Mouse (Mus musculus) CD4-positive, CD25-positive, alpha-beta regulatory T cell, adult 9 weeks (primary cell): ENCODE results near the gene Xndc1. TPM values are rescaled to one million over a fixed set of nuclear protein-coding genes. Genes with fewer than 3 reads are reported as not detected.

Source experiments
- polyA plus RNA-seq: library from polyadenylated mRNA; unstranded; fragments of 100-300 nt; shearing (Covaris generic); gene quantifications from one replicate; pipeline ENCODE4 v1.2.1, GENCODE M21; 2017

Gene Xndc1
- 29.3 TPM for polyA plus RNA-seq

DNA sequence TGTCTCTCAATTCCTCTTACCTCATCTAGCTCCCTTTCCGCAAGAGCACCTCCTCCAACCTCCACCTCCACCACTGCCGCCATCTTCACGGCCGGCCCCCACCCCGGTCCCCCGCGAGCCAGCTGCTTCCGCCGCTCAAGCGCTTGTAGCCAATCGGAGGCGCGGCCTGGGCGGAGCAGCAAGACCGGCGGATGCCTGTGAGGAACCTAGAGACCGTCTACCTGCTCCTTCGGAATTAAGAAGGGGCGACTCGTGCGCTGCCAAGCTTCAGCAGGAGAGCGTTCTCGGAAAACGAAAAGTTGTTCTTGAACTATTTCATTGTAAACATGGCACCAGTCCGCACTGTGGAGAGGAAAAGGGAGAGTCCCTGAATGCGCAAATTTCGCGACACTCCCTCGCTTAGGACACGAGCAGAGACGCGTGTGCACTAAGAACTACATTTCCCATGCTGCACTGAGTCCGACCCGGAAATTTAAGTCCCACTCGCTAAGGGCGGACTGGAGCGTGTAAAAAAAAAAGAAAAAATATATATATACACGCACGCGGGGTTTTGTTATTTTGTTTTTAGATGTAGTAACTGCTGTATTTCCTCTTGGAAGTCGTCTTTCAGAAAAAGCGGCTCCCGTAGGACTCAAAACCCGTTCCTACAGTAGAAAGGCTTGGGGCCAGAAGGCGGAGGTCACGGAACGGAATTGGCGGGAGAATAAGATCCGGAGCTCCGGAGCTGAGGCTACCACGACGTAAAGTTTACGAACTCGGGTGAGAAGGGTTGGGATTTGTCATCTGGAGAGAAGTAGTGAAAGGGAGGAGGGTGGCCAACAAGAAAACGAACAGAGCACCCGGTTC lies at the start of gene Xndc1, which contains the start of the genes Rnf121 and Xntrpc:
Gene Xndc1, plus strand, starts transcription at position 466 of the 846 bp plus-strand sequence.
Gene Rnf121, minus strand, starts transcription at position 424 of the 846 bp plus-strand sequence.
Gene Xntrpc, plus strand, starts transcription at position 668 of the 846 bp plus-strand sequence.

DNA sequence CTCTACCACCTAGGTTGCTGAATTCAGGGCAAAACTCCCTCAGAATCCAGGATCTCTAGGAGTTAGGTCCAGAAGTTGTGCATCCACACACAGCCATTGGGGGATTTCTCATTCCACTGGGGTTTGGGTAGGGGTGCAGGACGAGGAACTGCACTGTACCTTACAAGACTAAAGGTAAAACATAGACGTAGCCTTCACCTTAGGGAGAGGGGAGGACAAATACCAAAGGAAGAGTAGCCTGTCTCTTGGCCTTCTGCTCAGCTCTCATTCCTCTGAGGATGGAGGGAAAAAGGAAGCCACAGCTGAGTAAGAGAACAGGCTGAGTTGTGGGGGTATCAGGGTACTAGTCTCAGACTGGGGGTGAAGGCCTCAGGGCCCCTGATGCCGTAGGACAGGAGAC lies 46.7 kb upstream of the Xndc1 start, which contains the start of gene Il18bp:
Gene Il18bp, minus strand, starts transcription at position 101 of the 400 bp plus-strand sequence.

DNA sequence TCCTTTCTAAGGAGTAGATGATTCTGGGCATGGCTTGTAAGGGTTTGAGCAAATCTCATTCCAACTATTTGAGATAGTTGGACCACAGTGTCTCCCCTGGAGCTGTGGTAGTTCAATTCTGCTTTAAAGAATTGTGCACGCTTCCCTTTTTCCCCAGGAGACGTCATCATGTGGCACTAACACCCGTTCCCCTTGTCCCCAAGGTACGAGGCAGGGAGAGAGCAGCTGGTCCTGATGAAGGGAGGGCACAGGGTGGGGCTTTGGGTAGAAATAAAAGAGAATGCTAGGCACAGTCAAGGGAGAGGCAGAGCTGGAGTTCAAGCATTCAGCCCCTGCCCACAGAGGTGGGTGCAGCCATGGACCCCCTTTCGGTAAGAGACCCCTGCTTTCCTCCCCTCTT lies 17.5 kb downstream of the Xndc1 start, which contains the start of gene Trpc2:
Gene Trpc2, plus strand, starts transcription at position 301 of the 400 bp plus-strand sequence.

DNA sequence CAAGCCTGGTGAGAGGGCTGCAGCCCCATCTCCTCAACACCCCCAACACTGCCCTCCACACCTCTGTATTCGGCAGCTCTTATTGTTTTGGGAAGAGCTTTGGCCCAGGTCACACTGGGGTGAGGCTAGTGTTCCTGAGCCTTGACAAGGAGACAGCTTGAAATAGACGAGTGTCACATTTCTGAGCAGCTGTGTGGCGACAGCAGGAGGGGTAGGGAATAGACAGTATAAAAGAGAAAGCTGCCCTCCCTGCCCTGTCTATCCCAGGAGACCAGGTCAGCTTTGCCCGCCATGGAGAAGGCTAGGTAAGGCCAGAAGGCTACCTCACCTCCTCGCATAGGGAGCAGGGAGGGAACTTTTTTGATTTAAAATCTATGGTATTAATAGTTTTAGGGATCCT lies 36.2 kb downstream of the Xndc1 start, which contains the start of gene Art1:
Gene Art1, plus strand, starts transcription at position 257 of the 400 bp plus-strand sequence.

DNA sequence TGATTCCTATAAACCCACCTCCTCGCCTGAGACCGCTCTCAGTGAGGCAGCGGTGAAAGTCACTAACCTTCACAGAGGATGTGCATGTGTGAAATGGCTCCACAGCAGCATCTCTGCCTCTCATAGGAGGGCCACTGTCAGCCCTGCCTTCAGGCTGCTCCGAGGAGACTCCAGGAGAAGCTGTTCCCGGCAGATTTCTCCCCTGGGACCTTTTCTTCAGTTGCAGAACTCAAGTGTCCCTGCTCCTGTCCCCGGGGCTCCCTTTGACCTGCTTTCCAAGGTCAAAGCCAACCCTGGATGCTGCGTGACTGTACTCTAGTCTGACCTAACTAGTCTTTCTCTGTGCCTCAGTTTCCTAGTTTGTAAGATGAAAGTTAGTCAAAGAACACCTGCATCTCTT lies 43.9 kb downstream of the Xndc1 start, which contains the start of gene Art5:
Gene Art5, minus strand, starts transcription at position 319 of the 400 bp plus-strand sequence.

DNA sequence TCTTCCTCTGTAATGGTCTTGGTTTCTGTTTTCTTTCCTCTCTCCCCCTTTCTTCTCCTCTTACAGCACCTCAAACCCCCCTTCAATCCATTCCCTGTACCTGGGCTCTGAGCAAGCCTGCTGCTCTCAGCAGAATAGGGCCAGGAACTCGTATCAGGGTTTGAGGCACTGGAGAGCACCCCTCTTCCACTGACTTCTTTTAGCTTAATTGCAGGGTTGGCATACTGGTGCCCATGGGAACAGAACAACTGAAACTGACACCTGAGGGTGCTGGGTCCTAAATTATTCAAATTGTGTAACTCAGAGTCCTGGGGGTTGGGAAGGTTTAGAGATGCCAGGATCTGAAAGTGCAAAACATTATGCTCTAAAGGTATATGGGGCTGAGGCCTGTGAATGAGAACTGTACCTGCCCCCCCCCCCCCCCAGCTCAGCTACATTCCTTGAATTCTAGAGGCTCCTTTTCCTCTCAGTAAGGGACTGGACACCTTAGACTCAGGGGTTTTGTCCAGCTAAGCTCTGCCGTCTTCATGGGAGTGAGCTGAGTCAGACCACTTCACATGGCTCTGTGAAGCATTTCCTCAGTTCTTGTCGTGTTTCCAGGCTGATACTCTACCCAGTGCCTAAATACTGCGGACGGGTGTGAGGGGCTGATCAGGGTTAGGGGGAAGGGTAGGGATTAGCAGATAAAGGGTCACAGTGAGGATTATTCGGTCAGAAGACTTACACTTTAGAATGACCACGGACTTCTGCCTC lies 51.4 kb downstream of the Xndc1 start, which contains the start of gene Chrna10:
Gene Chrna10, minus strand, starts transcription at position 250 of the 753 bp plus-strand sequence.

Other genes starting within 250 kb of the Xndc1 start
- gene Phox2a, start 247.2 kb upstream of the Xndc1 start, polyA plus RNA-seq = not detected
- gene Inppl1, start 227.3 kb upstream of the Xndc1 start, polyA plus RNA-seq = 5.6 TPM
- not detected for gene Folr2, start 208.3 kb upstream of the Xndc1 start, polyA plus RNA-seq
- gene Anapc15, start 201.8 kb upstream of the Xndc1 start, polyA plus RNA-seq = 64.5 TPM
- gene Folr1, start 194.7 kb upstream of the Xndc1 start, polyA plus RNA-seq = not detected
- gene Lamtor1, start 159.6 kb upstream of the Xndc1 start, polyA plus RNA-seq = 172 TPM
- gene Tomt, start 159.2 kb upstream of the Xndc1 start, polyA plus RNA-seq = 0.71 TPM
- 3.2 TPM for gene Lrrc51, start 131.6 kb upstream of the Xndc1 start, polyA plus RNA-seq
- gene Numa1, start 131.4 kb upstream of the Xndc1 start, polyA plus RNA-seq = 185 TPM
- 4.6 TPM for gene Il18bp, start 46.8 kb upstream of the Xndc1 start, polyA plus RNA-seq
- gene Rnf121, start within 50 bp of the Xndc1 start, polyA plus RNA-seq = 27.3 TPM
- gene Xntrpc, start 202 bp downstream of the Xndc1 start, polyA plus RNA-seq = 1.1 TPM
- not detected for gene Trpc2, start 17.6 kb downstream of the Xndc1 start, polyA plus RNA-seq
- gene Art1, start 36.2 kb downstream of the Xndc1 start, polyA plus RNA-seq = not detected
- 0.66 TPM for gene Art5, start 44.0 kb downstream of the Xndc1 start, polyA plus RNA-seq
- gene Chrna10, start 51.3 kb downstream of the Xndc1 start, polyA plus RNA-seq = not detected
- gene Nup98, start 144.7 kb downstream of the Xndc1 start, polyA plus RNA-seq = 19.9 TPM
- gene Pgap2, start 144.7 kb downstream of the Xndc1 start, polyA plus RNA-seq = 51.5 TPM
- 314 TPM for gene Rhog, start 190.5 kb downstream of the Xndc1 start, polyA plus RNA-seq
- gene Stim1, start 202.3 kb downstream of the Xndc1 start, polyA plus RNA-seq = 91.4 TPM